In the genomic region with DNA sequence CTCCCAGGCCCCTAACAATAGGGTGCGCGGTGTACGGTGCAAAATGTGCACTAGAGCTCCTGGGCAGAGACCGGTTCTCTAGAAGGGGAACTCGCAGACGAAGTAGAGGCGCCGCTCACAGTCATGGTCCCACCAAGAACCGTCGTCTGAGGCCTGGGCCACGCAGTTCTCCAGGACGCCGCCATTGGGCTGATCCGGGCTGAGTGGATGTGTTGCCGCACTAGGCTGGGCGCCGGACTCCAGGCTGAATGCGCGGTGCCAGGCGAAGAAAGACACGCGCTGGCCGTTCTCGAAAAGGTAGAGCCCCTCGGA, we compare ENCODE assay signal across 8 mouse cellular contexts. TPM values are rescaled to one million over a fixed set of nuclear protein-coding genes. Genes with fewer than 3 reads are reported as not detected.
DNase-seq lines count a peak whose midpoint lies in the region; ATAC-seq and TF ChIP-seq lines count a peak whose summit lies in the region.

No protein-coding gene starts in this region.

- peaks cover 3 to 7% of the 10 kb centered on the region in 2 experiments; a peak in 3 of 4 replicates for H3K4me1 ChIP-seq in heart, embryonic 14.5 days (ENCODE audit: control insufficient read depth in 2 of 2, insufficient read depth in 2 of 2, low read length in 2 of 2)
- H3K4me1 ChIP-seq in MEL (ENCODE audit: control insufficient read depth in 1 of 2, insufficient read depth in 2 of 2, low read length in 2 of 2): peaks cover 0 to 10% of the 10 kb centered on the region in 2 experiments; a peak in 2 of 4 replicates
- peaks cover 13% of the 10 kb centered on the region for H3K4me1 ChIP-seq in hindbrain, embryonic 12.5 days
- H3K4me1 ChIP-seq in midbrain, embryonic 10.5 days: peaks cover 33% of the 10 kb centered on the region

- H3K27ac ChIP-seq in heart, embryonic 14.5 days (replicated peaks in 1 of 2; ENCODE audit: control insufficient read depth in 1 of 2, insufficient read depth in 1 of 2, low read depth in 2 of 2, low read length in 2 of 2): peak overlapping the region; percentile 61 to 84
- peak overlapping the region; percentile 83 for H3K27ac ChIP-seq in MEL (ENCODE audit: control insufficient read depth, low read depth, low read length)
- H3K27ac ChIP-seq in hindbrain, embryonic 12.5 days: peak overlapping the region; percentile 96
- H3K27ac ChIP-seq in midbrain, embryonic 10.5 days (replicated peaks): peak overlapping the region; percentile 98

- peaks cover 32% of the 10 kb centered on the region for H3K27me3 ChIP-seq in heart, embryonic 14.5 days (ENCODE audit: control insufficient read depth, insufficient read depth, low read length)
- H3K27me3 ChIP-seq in MEL (ENCODE audit: control insufficient read depth in 1 of 2, insufficient read depth in 2 of 2, low read length in 2 of 2): no peaks in the 10 kb centered on the region; a peak in 1 of 4 replicates
- peaks cover 15% of the 10 kb centered on the region; the same call in 1 of the 2 replicates for H3K27me3 ChIP-seq in hindbrain, embryonic 12.5 days
- peaks cover 34% of the 10 kb centered on the region for H3K27me3 ChIP-seq in midbrain, embryonic 10.5 days (ENCODE audit: low read depth, poor library complexity, severe bottlenecking)

- H3K9ac ChIP-seq in heart, embryonic 14.5 days (ENCODE audit: low read length): peak overlapping the region; percentile 89
- peak overlapping the region; percentile 93 for H3K9ac ChIP-seq in MEL (ENCODE audit: control insufficient read depth, low read depth, low read length, poor library complexity, severe bottlenecking)
- peak overlapping the region; percentile 87 for H3K9ac ChIP-seq in hindbrain, embryonic 12.5 days

- no peaks in the 10 kb centered on the region for H3K9me3 ChIP-seq in heart, embryonic 14.5 days (ENCODE audit: control insufficient read depth, low read length)
- no peaks in the 10 kb centered on the region for H3K9me3 ChIP-seq in MEL (replicated peaks; ENCODE audit: insufficient read depth, low read length)
- H3K9me3 ChIP-seq in hindbrain, embryonic 12.5 days (replicated peaks): no peaks in the 10 kb centered on the region
- H3K9me3 ChIP-seq in midbrain, embryonic 10.5 days (replicated peaks): no peaks in the 10 kb centered on the region

- H3K4me2 ChIP-seq in heart, embryonic 14.5 days (ENCODE audit: low read length): peak overlapping the region; percentile 90
- peak overlapping the region; percentile 63 for H3K4me2 ChIP-seq in hindbrain, embryonic 12.5 days (replicated peaks)

- TF ChIP-seq POLR2A in MEL (IDR thresholded peaks at IDR 0.05; ENCODE audit: control insufficient read depth in 1 of 2, insufficient read depth in 1 of 2, low read depth in 1 of 2, low read length in 2 of 2, poor library complexity in 1 of 2): no peak

- DNase-seq in heart, adult 8-10 months (ENCODE audit: low spot score): no peak
- no peak for DNase-seq in MEL (ENCODE audit: low read depth, low spot score)
- no peak for DNase-seq in midbrain, embryonic 10.5 days (ENCODE audit: low spot score)
- DNase-seq in frontal cortex, adult 2 months (ENCODE audit: extremely low spot score in 1 of 2, low spot score in 1 of 2): no peak
- no peak for DNase-seq in urinary bladder, postnatal 10 days (ENCODE audit: low spot score)
- no peak for DNase-seq in thymus, adult 18-20 months

- TF ChIP-seq CTCF in MEL (IDR thresholded peaks at IDR 0.05 in 2 of 3, conservative IDR thresholded peaks at IDR 0.05 in 1 of 3; ENCODE audit: control insufficient read depth in 1 of 3, insufficient read depth in 1 of 3, low read depth in 2 of 3, low read length in 3 of 3, poor library complexity in 1 of 3, severe bottlenecking in 1 of 3): no peak

- no peak for TF ChIP-seq EP300 in MEL (IDR thresholded peaks at IDR 0.05; ENCODE audit: low read depth in 1 of 2, low read length in 2 of 2)

- peak; percentile 25; the same call in 1 of the 2 replicates for ATAC-seq in heart, embryonic 14.5 days (ENCODE audit: insufficient number of reproducible peaks, insufficient read depth, low FRiP score, low read depth)
- peak; percentile 53 for ATAC-seq in hindbrain, embryonic 12.5 days (ENCODE audit: low FRiP score)

- peak overlapping the region; percentile 58 to 71 for H3K4me3 ChIP-seq in heart, embryonic 14.5 days (ENCODE audit: control insufficient read depth in 1 of 2, insufficient read depth in 1 of 2, low read depth in 1 of 2, low read length in 2 of 2)
- H3K4me3 ChIP-seq in MEL (ENCODE audit: control insufficient read depth in 1 of 2, insufficient read depth in 1 of 2, low read depth in 2 of 2, low read length in 2 of 2): peak overlapping the region; percentile 63 to 84
- H3K4me3 ChIP-seq in hindbrain, embryonic 12.5 days: peak overlapping the region; percentile 55
- peak overlapping the region; percentile 70 for H3K4me3 ChIP-seq in midbrain, embryonic 10.5 days

- WGBS in heart, embryonic 14.5 days: under 1% methylated on average over 25 of the region's 25 CpGs
- WGBS in hindbrain, embryonic 12.5 days: under 1% methylated on average over 25 of the region's 25 CpGs
- under 1% methylated on average over 25 of the region's 25 CpGs for WGBS in midbrain, embryonic 10.5 days

- peaks cover 1% of the 10 kb centered on the region; the same call in 1 of the 2 replicates for H3K79me2 ChIP-seq in MEL (ENCODE audit: control insufficient read depth, insufficient read depth, low read length, poor library complexity)

- TF ChIP-seq RAD21 in MEL (IDR thresholded peaks at IDR 0.05; ENCODE audit: low read depth, low read length): no peak

- H3K36me3 ChIP-seq in heart, embryonic 14.5 days (ENCODE audit: control insufficient read depth, insufficient read depth, low read length): no peaks in the 10 kb centered on the region
- H3K36me3 ChIP-seq in MEL (ENCODE audit: control insufficient read depth in 1 of 2, insufficient read depth in 2 of 2, low read length in 2 of 2): peaks cover 0 to 4% of the 10 kb centered on the region in 2 experiments; a peak in 1 of 4 replicates
- no peaks in the 10 kb centered on the region for H3K36me3 ChIP-seq in hindbrain, embryonic 12.5 days
- H3K36me3 ChIP-seq in midbrain, embryonic 10.5 days: no peaks in the 10 kb centered on the region

TF ChIP-seq in MEL, 35 proteins besides CTCF, POLR2A, EP300 and RAD21 (continues in another document):
- 0 out of 2 replicates have a peak, but pooled peaks have one; percentile 22 for TF ChIP-seq SIN3A (IDR thresholded peaks at IDR 0.05; ENCODE audit: low read length)
- no peak for TF ChIP-seq ZKSCAN1 (IDR thresholded peaks at IDR 0.05; ENCODE audit: low read depth, low read length)
- TF ChIP-seq HCFC1 (IDR thresholded peaks at IDR 0.05; ENCODE audit: low read depth, low read length): no peak

RNA-seq across cellular contexts. Expression of gene Clec11a, which starts 2.3 kb away (rescaled TPM):
- polyA plus RNA-seq in heart, embryonic 14.5 days (2014; fragmentation: Nextera tagmentation; extraction: Ambion mirVana): 0.81 and 0.85 TPM in 2 replicates
- 1 to 10 TPM in 1 of 4 experiments, under 1 TPM in 3; 0.41 to 1.2 (median 0.67) TPM for total RNA-seq in heart, adult 8-10 months (2022)
- 0.33 and 0.39 TPM in 2 replicates for total RNA-seq in MEL (2012; rRNA removed)
- under 1 TPM in 1 of 2 experiments, not detected in 1; 0.33 TPM for polyA plus RNA-seq in MEL (2012; ENCODE audit: insufficient read depth in 1 of 2, insufficient read length in 2 of 2, low read depth in 1 of 2, low replicate concordance in 2 of 2, missing spikeins in 1 of 2)
- 2.0 and 2.9 TPM in 2 replicates for polyA plus RNA-seq in hindbrain, embryonic 12.5 days (2016; fragmentation: Nextera tagmentation; extraction: Ambion mirVana)
- 2.2 and 2.4 TPM in 2 replicates for polyA plus RNA-seq in midbrain, embryonic 10.5 days (2016; fragmentation: Nextera tagmentation; extraction: Ambion mirVana)
- 4.8 and 5.4 TPM in 2 replicates for polyA plus RNA-seq in frontal cortex, adult 2 months (2012; rRNA removed)

RNA-seq across cellular contexts. Expression of gene Shank1, which starts 5.6 kb away (rescaled TPM):
- 0.44 and 0.96 TPM in 2 replicates for polyA plus RNA-seq in heart, embryonic 14.5 days (2014; fragmentation: Nextera tagmentation; extraction: Ambion mirVana)
- total RNA-seq in heart, adult 8-10 months (2022): 1 to 10 TPM; 1.8 to 4.7 (median 3.3) TPM
- 0.12 and 0.29 TPM in 2 replicates for total RNA-seq in MEL (2012; rRNA removed)
- 1 to 10 TPM in 1 of 2 experiments, not detected in 1; 3.9 TPM for polyA plus RNA-seq in MEL (2012; ENCODE audit: insufficient read depth in 1 of 2, insufficient read length in 2 of 2, low read depth in 1 of 2, low replicate concordance in 2 of 2, missing spikeins in 1 of 2)
- 12.5 and 12.8 TPM in 2 replicates for polyA plus RNA-seq in hindbrain, embryonic 12.5 days (2016; fragmentation: Nextera tagmentation; extraction: Ambion mirVana)
- polyA plus RNA-seq in midbrain, embryonic 10.5 days (2016; fragmentation: Nextera tagmentation; extraction: Ambion mirVana): 1.5 and 2.6 TPM in 2 replicates
- 130 and 138 TPM in 2 replicates for polyA plus RNA-seq in frontal cortex, adult 2 months (2012; rRNA removed)

RNA-seq across cellular contexts. Expression of gene Gm15517, which starts 43.2 kb away (rescaled TPM):
- not detected in 2 replicates for polyA plus RNA-seq in heart, embryonic 14.5 days (2014; fragmentation: Nextera tagmentation; extraction: Ambion mirVana)
- not detected for total RNA-seq in heart, adult 8-10 months (2022)
- total RNA-seq in MEL (2012; rRNA removed): not detected in 2 replicates
- polyA plus RNA-seq in MEL (2012; ENCODE audit: insufficient read depth in 1 of 2, insufficient read length in 2 of 2, low read depth in 1 of 2, low replicate concordance in 2 of 2, missing spikeins in 1 of 2): not detected
- not detected in 2 replicates for polyA plus RNA-seq in hindbrain, embryonic 12.5 days (2016; fragmentation: Nextera tagmentation; extraction: Ambion mirVana)
- polyA plus RNA-seq in midbrain, embryonic 10.5 days (2016; fragmentation: Nextera tagmentation; extraction: Ambion mirVana): not detected in 2 replicates
- 0.82 and 0.99 TPM in 2 replicates for polyA plus RNA-seq in frontal cortex, adult 2 months (2012; rRNA removed)

RNA-seq across cellular contexts. Expression of gene Acp4, which starts 47.2 kb away (rescaled TPM):
- not detected in 2 replicates for polyA plus RNA-seq in heart, embryonic 14.5 days (2014; fragmentation: Nextera tagmentation; extraction: Ambion mirVana)
- not detected for total RNA-seq in heart, adult 8-10 months (2022)
- 0.10 and 0.12 TPM in 2 replicates for total RNA-seq in MEL (2012; rRNA removed)
- polyA plus RNA-seq in MEL (2012; ENCODE audit: insufficient read depth in 1 of 2, insufficient read length in 2 of 2, low read depth in 1 of 2, low replicate concordance in 2 of 2, missing spikeins in 1 of 2): under 1 TPM in 1 of 2 experiments, not detected in 1; 0.14 TPM
- not detected in 2 replicates for polyA plus RNA-seq in hindbrain, embryonic 12.5 days (2016; fragmentation: Nextera tagmentation; extraction: Ambion mirVana)
- polyA plus RNA-seq in midbrain, embryonic 10.5 days (2016; fragmentation: Nextera tagmentation; extraction: Ambion mirVana): 0.17 TPM in 1 of 2 replicates, not detected in the other
- not detected in 2 replicates for polyA plus RNA-seq in frontal cortex, adult 2 months (2012; rRNA removed)

RNA-seq across cellular contexts. Expression of gene 2410002F23Rik, which starts 57.9 kb away (rescaled TPM):
- polyA plus RNA-seq in heart, embryonic 14.5 days (2014; fragmentation: Nextera tagmentation; extraction: Ambion mirVana): 54.8 and 62.7 TPM in 2 replicates
- total RNA-seq in heart, adult 8-10 months (2022): 10 to 100 TPM in 3 of 4 experiments, 1 to 10 TPM in 1; 8.9 to 18.2 (median 13.7) TPM
- total RNA-seq in MEL (2012; rRNA removed): 89.1 and 148 TPM in 2 replicates
- polyA plus RNA-seq in MEL (2012; ENCODE audit: insufficient read depth in 1 of 2, insufficient read length in 2 of 2, low read depth in 1 of 2, low replicate concordance in 2 of 2, missing spikeins in 1 of 2): 100 to 1,000 TPM; 174 to 841 TPM
- 182 and 196 TPM in 2 replicates for polyA plus RNA-seq in hindbrain, embryonic 12.5 days (2016; fragmentation: Nextera tagmentation; extraction: Ambion mirVana)
- 172 and 189 TPM in 2 replicates for polyA plus RNA-seq in midbrain, embryonic 10.5 days (2016; fragmentation: Nextera tagmentation; extraction: Ambion mirVana)
- polyA plus RNA-seq in frontal cortex, adult 2 months (2012; rRNA removed): 114 and 118 TPM in 2 replicates
